Mouse (Mus musculus): Measurements from ENCODE around the gene Sytl3.
"Not testable (repeated sequence)": the region's sequence is repeated elsewhere in the genome, so short reads cannot be mapped to it uniquely, and the experiment has no call there.

Sytl3 gene

GRCm38 (mm10) chr17:6658801-6659200 is at the start of gene Sytl3:
TSS of gene Sytl3 (plus strand) at chr17:6659093.
- DNase-seq = peak; percentile 86

DNA sequence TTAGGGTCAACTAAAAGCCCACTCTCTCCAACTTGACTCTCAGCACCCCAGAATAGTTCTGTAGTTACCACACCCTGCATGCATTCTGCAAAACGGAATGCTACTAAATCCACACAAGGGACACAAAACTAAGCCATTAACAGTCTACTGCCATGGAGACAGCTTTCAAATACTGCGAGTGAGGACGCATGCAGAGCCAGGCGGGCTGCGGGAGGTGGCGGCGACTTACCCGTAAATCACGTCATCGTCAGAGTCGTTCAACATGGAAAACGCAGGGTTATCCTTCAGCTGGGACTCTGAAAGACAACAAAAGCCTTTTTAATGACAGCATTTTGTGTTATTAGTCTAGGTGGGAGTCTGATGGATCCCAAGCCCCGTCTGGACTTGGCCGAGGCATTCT is 45.4 kb upstream of the Sytl3 start:
- DNase-seq = peak; percentile 83

GRCm38 (mm10) chr17:6614316-6614715 is 44.6 kb upstream of the Sytl3 start:
- DNase-seq = peak; percentile 93

DNA sequence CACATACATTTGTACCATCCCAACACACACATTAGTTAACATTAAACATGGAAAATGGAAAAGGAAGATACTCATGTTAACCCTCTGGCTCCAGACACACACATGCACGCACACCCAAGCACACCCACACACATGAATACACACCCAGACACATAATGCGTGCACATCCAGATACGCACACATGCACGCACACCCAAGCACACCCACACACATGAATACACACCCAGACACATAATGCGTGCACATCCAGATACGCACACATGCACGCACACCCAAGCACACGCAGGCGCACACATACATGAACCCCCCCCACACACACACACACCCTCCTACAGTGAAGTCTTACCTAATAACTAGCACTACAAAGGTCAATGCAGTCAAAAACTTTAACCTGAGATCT is 42.2 kb upstream of the Sytl3 start:
- peak; percentile 90 for DNase-seq

DNA sequence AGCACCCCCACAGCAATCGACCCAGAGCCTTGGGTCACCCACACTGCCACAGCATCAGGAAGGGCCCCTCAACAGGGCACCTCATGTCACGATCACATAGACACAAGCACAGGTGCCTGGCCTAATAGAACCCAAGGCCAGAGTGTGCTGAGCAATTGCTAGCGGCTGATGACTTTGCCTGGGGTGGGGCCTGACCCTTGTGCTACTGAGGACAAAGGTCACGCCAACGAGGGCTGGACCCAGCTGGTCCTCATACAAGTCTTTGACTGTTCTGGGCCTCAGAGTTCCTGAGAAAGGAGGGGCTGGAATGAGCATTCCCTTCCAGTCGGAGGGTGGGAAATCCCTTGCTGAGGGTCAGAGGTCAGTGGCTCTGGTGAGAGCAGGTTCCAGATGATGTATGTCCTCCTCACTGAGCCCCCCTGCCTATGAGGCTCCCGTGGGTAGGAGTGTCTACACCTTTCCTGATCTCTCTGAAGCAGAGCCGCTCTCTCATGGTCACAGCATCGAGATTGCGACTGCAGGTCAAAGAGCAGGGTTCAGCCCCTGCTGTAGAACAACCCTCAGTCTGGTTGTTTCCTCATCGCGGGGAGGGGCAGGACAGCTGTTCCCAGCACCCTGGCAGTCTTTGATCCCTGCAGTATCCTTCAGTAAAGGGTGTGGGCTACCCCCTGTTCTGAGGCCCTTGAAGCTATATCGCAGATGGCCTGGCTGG is 41.0 kb upstream of the Sytl3 start:
- DNase-seq = not testable (repeated sequence)

DNA sequence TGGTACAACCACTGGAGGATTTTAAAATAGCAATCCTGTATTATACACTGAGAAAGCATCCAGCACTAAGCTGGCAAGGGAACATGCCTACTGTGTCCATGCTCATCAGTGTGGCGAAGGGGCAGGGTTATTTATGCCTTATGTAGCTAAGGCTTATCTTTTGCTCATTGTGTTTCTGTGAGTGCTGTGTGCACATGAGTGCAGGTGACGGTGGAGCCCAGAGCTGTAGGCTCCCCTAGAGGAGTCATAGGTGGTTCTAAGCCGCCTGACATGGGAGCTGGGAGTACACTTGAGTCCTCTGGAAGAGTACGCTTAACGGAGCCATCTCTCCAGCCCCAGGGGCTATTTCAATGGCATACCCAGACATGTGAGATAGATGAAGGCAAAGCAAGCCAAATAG is 39.6 kb upstream of the Sytl3 start:
- DNase-seq = peak; percentile 91

DNA sequence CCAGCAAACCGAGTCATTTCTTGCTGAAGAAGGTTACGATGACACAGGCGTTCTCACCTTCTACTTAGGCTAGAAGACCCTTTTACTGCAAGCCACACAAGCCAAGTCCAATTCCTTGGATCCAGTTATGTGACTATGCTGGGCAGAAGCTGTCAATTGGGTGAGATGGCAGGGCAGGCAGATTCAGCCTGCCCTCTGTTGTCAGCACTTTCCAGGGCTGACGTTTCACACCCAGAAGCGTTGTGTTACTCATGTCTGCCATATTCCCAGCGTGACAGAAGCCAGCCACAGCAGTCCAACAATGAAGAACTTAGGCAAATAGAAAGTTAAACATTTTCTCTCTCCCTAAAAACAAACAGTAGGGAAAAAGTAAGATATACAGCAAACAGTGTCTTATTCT is 38.9 kb upstream of the Sytl3 start:
- not testable (repeated sequence) for DNase-seq

DNA sequence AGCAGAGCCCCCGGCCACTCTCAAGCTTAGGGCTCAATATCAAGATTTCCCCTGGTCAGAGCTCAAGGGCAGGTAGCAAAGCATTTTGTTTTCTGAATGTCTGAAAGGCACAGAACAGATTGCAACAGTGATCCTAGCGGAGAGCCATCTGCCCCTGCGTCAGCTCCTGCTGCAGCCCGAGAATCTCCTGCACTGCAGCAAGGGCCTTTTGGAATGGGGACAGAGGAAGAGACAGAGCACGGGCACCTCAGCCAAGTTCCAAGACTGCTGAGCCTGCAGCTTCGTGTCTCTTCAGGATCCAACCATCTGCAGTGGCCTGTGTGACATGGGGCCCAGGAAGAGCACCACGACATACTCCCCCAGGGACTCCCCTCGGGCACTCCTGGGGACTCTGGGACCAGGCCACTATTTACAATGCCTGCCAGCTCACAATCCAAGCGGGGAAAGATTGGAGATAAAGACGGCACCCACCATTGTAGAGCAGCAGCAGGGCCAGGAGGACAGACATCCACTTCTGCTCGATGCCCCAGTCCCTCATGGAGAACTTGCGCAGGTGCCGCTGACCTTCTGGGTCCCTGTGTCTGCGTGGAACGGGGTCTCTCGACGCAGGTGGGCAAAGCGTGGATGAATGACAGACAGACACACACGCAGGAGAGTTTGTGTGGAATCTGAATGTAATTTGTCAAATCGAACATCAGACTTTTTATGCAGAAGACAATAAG is 38.0 kb upstream of the Sytl3 start:
- peak; percentile 88 for DNase-seq

DNA sequence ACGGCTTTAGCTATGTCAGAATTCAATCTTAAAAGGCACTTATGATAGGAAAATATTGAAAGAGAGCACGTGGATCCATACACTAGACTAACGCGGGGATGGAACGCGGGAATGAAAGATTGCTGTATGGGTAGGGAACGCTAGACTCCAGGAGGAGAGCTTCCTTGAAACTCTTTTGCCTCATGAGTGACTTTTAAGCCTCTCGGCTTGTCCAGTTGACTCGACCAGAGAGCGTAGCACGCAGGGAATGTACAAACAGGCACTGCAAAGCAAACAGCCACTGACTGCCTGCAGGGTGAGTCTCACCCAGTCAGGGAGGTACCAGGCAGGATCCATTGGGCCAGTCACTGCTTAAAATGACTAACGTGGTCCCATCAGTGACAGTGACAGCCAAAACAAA is 36.9 kb upstream of the Sytl3 start:
- DNase-seq = peak; percentile 91

DNA sequence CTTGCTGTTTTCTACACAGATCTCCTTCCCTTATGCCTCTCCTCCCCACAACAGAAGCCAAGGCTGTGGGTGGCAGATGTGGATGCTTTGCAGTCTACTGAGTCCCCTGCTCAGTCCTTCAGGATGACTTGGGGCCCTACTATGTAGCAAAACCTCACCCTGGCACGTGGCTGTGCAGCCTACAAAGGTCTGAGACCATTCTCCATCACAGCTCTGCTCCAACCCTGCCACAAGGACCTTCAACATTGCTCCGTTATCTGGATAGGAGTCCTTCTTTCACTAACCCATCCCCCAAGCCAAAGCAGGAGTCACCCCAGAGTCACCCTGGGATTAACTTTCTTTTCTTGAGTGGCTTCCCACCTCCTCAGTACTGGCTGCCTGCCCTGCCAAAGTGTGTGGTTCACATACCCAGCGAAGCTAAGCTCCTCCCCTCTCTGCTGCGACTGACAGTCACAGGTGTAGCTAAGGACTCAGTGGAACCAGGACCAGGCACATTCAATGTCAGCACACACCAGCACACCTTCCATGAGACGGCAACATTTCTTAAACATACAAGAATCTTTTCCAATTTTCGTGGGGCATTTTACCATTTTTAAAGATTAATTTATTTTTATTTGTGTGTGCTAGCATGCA is 33.9 kb upstream of the Sytl3 start:
- DNase-seq = peak; percentile 89

DNA sequence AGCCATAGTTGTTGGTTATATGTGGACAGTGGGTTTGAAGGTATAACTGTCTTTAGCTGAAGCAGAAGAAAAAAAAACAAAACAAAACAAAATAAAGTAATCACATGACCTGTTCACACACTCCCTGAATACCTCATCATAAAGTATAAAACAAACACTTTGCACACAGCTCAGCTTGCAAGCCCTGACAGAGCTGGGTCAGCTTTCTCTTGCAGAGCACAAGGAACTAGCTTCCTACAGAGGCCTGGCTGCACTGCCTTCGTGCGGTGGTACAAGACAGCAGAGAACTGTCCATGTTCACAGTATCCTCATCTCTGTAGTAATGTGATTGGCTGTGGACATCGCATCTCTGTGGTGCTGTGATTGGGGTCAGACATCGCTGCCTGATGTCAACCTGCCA is 28.5 kb upstream of the Sytl3 start:
- DNase-seq = peak; percentile 85

- DNase-seq = peak; percentile 84
Measured at GRCm38 (mm10) chr17:6632850-6633249, 26.0 kb upstream of the Sytl3 start.

DNA sequence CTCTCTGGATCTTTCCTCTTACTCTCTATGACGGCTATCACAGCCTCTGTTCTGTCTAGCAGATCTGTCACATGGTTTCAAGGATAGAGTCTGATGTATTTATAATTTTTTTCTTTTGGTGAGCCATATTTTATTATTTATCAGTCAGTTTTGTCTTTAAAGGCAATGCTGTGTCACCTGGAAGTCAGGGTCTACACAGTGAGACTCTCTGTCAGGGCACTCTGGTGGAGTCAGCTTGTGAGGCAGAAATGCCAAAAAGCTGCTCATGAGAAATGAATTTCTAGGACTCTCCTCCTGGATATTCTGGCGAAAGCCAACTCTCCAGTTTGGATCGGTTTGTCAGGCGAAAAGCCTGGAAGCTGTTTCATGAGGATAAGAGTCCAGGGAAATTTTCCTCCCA is 23.1 kb upstream of the Sytl3 start:
- peak; percentile 84 for DNase-seq

- DNase-seq = peak; percentile 92
Measured at GRCm38 (mm10) chr17:6636861-6637260, 22.0 kb upstream of the Sytl3 start.

GRCm38 (mm10) chr17:6637434-6637833 is 21.5 kb upstream of the Sytl3 start:
- DNase-seq = peak; percentile 82

GRCm38 (mm10) chr17:6638444-6638843 is 20.4 kb upstream of the Sytl3 start:
- DNase-seq = peak; percentile 88

DNA sequence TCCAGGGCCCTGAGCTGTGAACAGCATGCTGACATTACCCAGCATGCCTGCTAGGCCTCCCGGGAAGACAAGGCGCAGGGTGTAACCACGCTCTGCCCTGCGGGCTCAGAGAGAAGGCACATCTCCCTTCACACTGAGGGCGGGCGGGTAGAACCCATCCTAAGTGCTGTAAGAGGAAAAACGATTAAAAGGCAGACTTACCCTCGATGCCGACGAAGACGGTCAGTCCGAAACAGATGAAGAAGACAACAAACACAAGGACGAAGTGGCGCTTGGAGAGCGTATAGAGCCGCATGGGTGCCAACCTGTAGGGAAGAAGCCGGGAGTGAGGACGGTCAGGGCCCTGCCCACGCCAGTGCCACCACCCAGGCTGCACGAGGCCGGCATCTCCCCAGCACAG is 19.4 kb upstream of the Sytl3 start:
- peak; percentile 66 for DNase-seq

DNA sequence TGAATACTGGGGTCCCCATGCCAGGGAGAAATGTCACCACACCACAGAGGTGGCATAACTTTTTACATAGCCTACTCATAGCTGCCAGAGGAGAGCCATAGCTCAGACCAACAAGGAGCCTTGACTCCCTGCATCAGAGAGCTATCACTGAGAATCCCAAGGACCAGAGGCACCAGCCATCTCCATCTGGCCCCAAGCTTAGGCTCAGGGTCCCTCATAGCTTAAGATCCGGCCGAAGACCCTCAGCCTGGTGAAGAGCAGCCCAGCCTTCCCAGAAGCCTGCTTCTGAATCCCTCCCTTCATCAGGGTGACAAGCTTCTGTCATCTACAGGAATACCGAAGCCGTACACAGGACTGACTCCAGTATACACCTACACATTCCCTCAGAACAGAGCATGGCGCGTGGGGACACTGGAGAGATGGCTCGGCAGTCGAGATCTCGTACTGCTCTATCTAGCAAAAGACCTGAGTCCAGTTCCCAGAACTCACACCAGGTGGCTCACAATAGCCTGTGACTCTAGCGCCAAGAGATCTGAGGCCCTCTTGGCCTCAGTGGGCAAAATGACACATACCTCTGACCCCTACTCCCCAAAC is 18.8 kb upstream of the Sytl3 start:
- DNase-seq = peak; percentile 61

GRCm38 (mm10) chr17:6640771-6641429 is 18.0 kb upstream of the Sytl3 start:
- peak; percentile 88 for DNase-seq

DNA sequence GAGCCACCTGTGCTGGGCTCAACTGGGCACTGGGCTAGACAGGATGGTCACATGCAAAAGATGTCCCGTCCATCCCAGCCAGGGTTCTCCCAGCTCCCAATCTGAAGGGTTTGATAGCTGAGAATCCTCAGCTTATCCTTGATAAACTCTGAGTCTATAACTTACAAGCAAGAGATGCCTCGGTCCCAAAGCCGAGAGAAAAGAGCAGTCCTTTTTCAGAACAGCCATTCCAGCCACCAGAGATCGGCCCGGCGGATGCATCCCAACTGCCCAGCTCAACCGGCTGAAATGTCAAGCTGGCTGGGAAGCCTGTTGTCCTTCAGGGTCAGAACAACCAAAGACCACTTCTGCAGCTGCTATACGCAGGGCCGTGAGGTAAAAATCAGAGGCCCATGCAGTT is 14.7 kb upstream of the Sytl3 start:
- peak; percentile 81 for DNase-seq

GRCm38 (mm10) chr17:6644673-6645072 is 14.2 kb upstream of the Sytl3 start:
- DNase-seq = peak; percentile 78

- DNase-seq = peak; percentile 89
Measured at GRCm38 (mm10) chr17:6645668-6646067, 13.2 kb upstream of the Sytl3 start.

DNA sequence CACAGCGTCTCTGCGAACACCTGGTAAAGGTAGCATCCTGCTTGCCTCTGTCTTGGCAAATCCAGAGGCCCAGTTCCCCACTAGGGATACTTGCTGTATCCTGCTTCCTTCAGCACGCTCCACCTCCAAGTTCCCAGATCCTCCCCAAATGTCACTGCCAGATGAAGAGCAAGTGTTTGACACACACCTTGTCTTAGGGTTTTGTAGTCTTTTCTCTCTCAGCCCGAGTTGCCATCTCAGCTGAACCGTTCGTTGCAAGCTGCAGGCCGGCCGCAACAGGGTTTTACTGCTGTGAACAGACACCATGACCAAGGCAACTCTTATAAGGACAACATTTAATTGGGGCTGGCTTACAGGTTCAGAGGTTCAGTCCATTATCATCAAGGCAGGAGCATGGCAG is 12.1 kb upstream of the Sytl3 start:
- peak; percentile 92 for DNase-seq

Data from heart, adult 11 months (tissue).